Mouse (Mus musculus) ES-E14 (cell line): ENCODE data around the gene Rap2a. TPM values are rescaled to one million over a fixed set of nuclear protein-coding genes. Genes with fewer than 3 reads are reported as not detected.

Experiments used
- DNase-seq: peaks from one replicate; pipeline ENCODE4 v3.0.0-alpha.2; 2013; ENCODE audit warnings: low read depth, low spot score
- H3K27ac ChIP-seq: 2 replicates; pipeline ENCODE4 v1.5.1; 2012; ENCODE audit warnings: low read depth, mild to moderate bottlenecking, low read length, moderate library complexity, mixed read lengths; ENCODE audit not compliant: poor library complexity, insufficient read depth, severe bottlenecking
- H3K36me3 ChIP-seq: 2 replicates; pipeline ENCODE4 v1.6.1; 2012; ENCODE audit warnings: mild to moderate bottlenecking, low read length, moderate library complexity, mixed read lengths; ENCODE audit not compliant: control insufficient read depth, poor library complexity, insufficient read depth, severe bottlenecking
- H3K4me1 ChIP-seq, 2 experiments: fragments of 150-350 bp in 1 of 2; sonication (generic) in 1 of 2; 2 replicates each; pipeline ENCODE4 v1.6.1; 2012; ENCODE audit warnings: low read length in 2 of 2, mild to moderate bottlenecking in 1 of 2, mixed read lengths in 1 of 2; ENCODE audit not compliant: control insufficient read depth in 2 of 2, insufficient read depth in 2 of 2, poor library complexity in 1 of 2
- H3K4me3 ChIP-seq, 2 experiments: fragments of 150-350 bp in 1 of 2; sonication (generic) in 1 of 2; 2 replicates each; pipeline ENCODE4 v1.5.1; 2012; ENCODE audit warnings: low read length in 2 of 2, low read depth in 1 of 2, mild to moderate bottlenecking in 1 of 2, mixed read lengths in 1 of 2; ENCODE audit not compliant: insufficient read depth in 1 of 2, poor library complexity in 1 of 2, severe bottlenecking in 1 of 2
- H3K9ac ChIP-seq: 2 replicates; pipeline ENCODE4 v1.6.1; 2012; ENCODE audit warnings: low read depth, mild to moderate bottlenecking, low read length, mixed read lengths; ENCODE audit not compliant: poor library complexity, insufficient read depth, severe bottlenecking
- H3K9me3 ChIP-seq: fragments of 150-350 bp; sonication (generic); 2 replicates; pipeline ENCODE4 v1.6.1; 2012; ENCODE audit warnings: low read depth, mild to moderate bottlenecking, low read length; ENCODE audit not compliant: control insufficient read depth, insufficient read depth
- CHD2 ChIP-seq: IDR thresholded peaks from 2 replicates; pipeline ENCODE4 v1.6.1; 2014; ENCODE audit warnings: mild to moderate bottlenecking, low read depth, low read length, inconsistent platforms
- HCFC1 ChIP-seq: IDR thresholded peaks from 2 replicates; pipeline ENCODE4 v1.6.1; 2012; ENCODE audit warnings: low read length, inconsistent platforms, borderline replicate concordance; ENCODE audit not compliant: insufficient read depth
- MAFK ChIP-seq: IDR thresholded peaks from 2 replicates; pipeline ENCODE4 v1.6.1; 2014; ENCODE audit warnings: mild to moderate bottlenecking, low read depth, low read length, inconsistent platforms; ENCODE audit not compliant: insufficient read depth
- ZC3H11A ChIP-seq: IDR thresholded peaks from 2 replicates; pipeline ENCODE4 v1.6.1; 2012; ENCODE audit warnings: low read depth, mild to moderate bottlenecking, inconsistent platforms, low read length, borderline replicate concordance
- ZNF384 ChIP-seq: IDR thresholded peaks from 2 replicates; pipeline ENCODE4 v1.6.1; 2012; ENCODE audit warnings: low read depth, low read length, inconsistent platforms
- in situ Hi-C, 2 experiments: fragments of 600-800 bp; cut with MboI; formaldehyde crosslinking; loops; one replicate each; pipeline ENCODE4 v1.15.1; 2025; ENCODE audit warnings: low sequenced_read_pairs in 2 of 2, inconsistent platforms in 1 of 2; ENCODE audit not compliant: unreplicated experiment in 2 of 2
- total RNA-seq: library from RNA; depleted of rRNA; stranded (reverse); fragments of 300-350 nt; gene quantifications from 2 replicates; pipeline ENCODE4 v1.2.3, GENCODE M21; 2012

Gene Rap2a
- total RNA-seq, 1 experiment = 5.5 TPM

- Histone ChIP-seq H3K36me3 (0 out of 2 replicates have a peak, but pooled peaks cover 2% of the 10 kb centered on the region), H3K27ac (peak overlapping the region; percentile 96), H3K4me3 (peak overlapping the region; percentile 84 to 94), H3K9ac (peak overlapping the region; percentile 87), H3K9me3 (no peaks in the 10 kb centered on the region), H3K4me1 (no peaks in the 10 kb centered on the region; a peak in 1 of 4 replicates)
- in situ Hi-C loops = no loop called here
- peak; percentile 94 for DNase-seq
- TF ChIP-seq ZNF384 (no peak), MAFK (no peak), CHD2 (peak; percentile 85), HCFC1 (no peak), ZC3H11A (0 out of 2 replicates have a peak, but pooled peaks have one; percentile 7)
These were observed 809 bp upstream of the Rap2a start for GRCm38 (mm10) chr14:120477288-120477981.

- Histone ChIP-seq H3K9me3 (no peaks in the 10 kb centered on the region), H3K4me1 (peaks cover 0 to 1% of the 10 kb centered on the region in 2 experiments; a peak in 2 of 4 replicates), H3K4me3 (peak overlapping the region; percentile 84 to 95), H3K9ac (peak overlapping the region; percentile 87), H3K36me3 (0 out of 2 replicates have a peak, but pooled peaks cover 2% of the 10 kb centered on the region), H3K27ac (peak overlapping the region; percentile 62)
- in situ Hi-C loops = no loop called here
- no peak for TF ChIP-seq MAFK
- TF ChIP-seq HCFC1 = 0 out of 2 replicates have a peak, but pooled peaks have one; percentile 42
- DNase-seq = peak; percentile 9
These were observed 547 bp downstream of the Rap2a start for GRCm38 (mm10) chr14:120478641-120479341.

GRCm38 (mm10) chr14:120480341-120480900, 2.2 kb downstream of the Rap2a start:
- no peak overlapping the region for H3K4me3 ChIP-seq
- 0 out of 2 replicates have a peak, but pooled peaks cover 2% of the 10 kb centered on the region for H3K36me3 ChIP-seq
- peaks cover 0 to 4% of the 10 kb centered on the region in 2 experiments; a peak in 2 of 4 replicates for H3K4me1 ChIP-seq
- H3K27ac ChIP-seq = no peak overlapping the region
- in situ Hi-C loops = no loop called here
- DNase-seq = no peak
- H3K9ac ChIP-seq = no peak overlapping the region
- H3K9me3 ChIP-seq = no peaks in the 10 kb centered on the region
- no peak for TF ChIP-seq HCFC1
- TF ChIP-seq MAFK = no peak
- TF ChIP-seq ZC3H11A = no peak
- no peak for TF ChIP-seq CHD2
- TF ChIP-seq ZNF384 = no peak

GRCm38 (mm10) chr14:120480927-120481326, 2.7 kb downstream of the Rap2a start:
- TF ChIP-seq ZC3H11A (no peak), HCFC1 (no peak), MAFK (no peak), CHD2 (no peak), ZNF384 (no peak)
- H3K27ac ChIP-seq = no peak overlapping the region
- H3K4me1 ChIP-seq = peaks cover 0 to 4% of the 10 kb centered on the region in 2 experiments; a peak in 2 of 4 replicates
- H3K9ac ChIP-seq = no peak overlapping the region
- H3K4me3 ChIP-seq = no peak overlapping the region
- no peak for DNase-seq
- H3K9me3 ChIP-seq = no peaks in the 10 kb centered on the region
- in situ Hi-C loops = no loop called here
- H3K36me3 ChIP-seq = 0 out of 2 replicates have a peak, but pooled peaks cover 2% of the 10 kb centered on the region
